Mouse (Mus musculus) cerebellum, postnatal 4 days (tissue): Measurements from ENCODE around the gene Apbb2.

Experiments
- DNase-seq, 2 experiments: peaks; one replicate each; pipeline ENCODE4 v3.0.0; 2022; ENCODE audit warnings: low spot score in 2 of 2, mixed read lengths in 1 of 2

Apbb2 gene

DNA sequence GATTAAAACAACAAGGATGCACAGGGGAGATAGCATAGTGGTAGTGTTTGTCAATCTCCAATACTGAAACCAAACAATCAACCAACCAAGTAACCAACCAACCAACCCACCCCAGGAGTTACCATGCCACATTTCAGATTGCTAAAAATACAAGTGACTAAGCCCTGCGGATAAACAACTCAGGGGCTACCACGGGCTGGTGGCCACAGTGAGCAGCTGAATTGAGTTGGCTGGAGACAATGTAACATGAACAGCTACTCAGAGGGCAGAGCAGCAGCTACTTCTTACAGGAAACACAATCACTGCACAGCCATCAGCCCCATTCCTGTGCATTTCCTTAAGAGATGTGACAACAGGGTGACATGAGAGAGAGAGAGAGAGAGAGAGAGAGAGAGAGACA, 274.4 kb downstream of the Apbb2 start:
- no peak for DNase-seq

DNA sequence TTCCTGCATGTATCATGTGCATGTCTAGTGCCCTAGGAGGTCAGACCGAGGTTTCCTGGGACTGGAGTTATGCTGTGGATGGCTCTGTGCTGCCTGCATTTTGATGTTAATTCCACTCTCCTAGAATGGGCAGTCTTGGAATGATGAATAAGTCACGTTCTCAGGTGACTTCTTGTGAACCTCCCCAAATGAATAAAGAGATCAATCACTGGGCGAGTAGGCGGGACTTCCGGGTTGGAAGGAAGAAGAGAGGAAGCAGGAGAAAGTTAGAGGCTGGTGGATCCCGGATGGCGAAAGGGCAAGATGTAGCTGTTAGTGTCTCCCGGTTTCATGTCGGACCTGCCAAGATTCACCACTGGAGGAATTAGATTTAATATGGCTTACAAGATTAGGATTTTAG, 276.3 kb downstream of the Apbb2 start:
- DNase-seq = no peak

- DNase-seq = no peak
Measured at GRCm38 (mm10) chr5:66341848-66342247, 276.7 kb downstream of the Apbb2 start.

- DNase-seq = no peak
Measured at GRCm38 (mm10) chr5:66340356-66341102, 278.1 kb downstream of the Apbb2 start.

DNA sequence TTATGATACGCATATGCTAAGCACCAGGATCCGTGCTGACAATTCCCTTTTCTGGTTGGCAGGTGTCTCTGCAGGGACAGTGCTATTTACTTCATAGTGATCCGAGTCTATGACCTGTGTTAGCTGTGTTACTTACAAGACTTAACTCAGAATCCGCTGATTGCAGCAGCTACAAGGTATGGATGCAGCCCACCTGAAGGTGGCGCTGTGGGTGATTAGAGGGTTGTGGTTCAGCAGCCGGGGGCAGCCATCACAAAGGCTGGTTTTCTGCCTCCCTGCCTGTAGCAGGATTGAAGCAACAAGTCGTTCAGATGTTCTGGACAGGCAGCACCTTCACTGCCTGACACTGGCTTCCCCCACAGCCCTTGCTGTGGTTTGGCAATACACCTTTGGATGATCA, 280.0 kb downstream of the Apbb2 start:
- DNase-seq = peak in 1 of 2 experiments; percentile 59

DNA sequence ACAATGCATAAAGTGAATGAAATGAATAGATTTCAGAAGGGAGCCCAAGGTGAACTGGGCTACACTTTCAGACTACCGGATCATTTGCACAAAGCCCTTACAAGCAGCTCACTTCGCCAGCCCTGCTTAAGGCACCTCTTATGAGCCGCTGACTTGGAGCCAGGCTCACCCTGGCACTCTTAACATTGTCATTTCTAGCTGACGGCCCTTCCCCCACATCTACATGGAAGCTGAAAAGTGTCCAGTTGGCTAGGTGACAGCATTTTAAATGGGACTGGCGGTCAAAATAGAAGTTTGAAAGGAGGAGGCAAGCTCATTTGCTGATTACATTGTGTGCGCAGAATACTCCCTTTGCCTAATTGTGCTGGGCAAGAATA, 280.6 kb downstream of the Apbb2 start:
- peak in 1 of 2 experiments; percentile 57 for DNase-seq

DNA sequence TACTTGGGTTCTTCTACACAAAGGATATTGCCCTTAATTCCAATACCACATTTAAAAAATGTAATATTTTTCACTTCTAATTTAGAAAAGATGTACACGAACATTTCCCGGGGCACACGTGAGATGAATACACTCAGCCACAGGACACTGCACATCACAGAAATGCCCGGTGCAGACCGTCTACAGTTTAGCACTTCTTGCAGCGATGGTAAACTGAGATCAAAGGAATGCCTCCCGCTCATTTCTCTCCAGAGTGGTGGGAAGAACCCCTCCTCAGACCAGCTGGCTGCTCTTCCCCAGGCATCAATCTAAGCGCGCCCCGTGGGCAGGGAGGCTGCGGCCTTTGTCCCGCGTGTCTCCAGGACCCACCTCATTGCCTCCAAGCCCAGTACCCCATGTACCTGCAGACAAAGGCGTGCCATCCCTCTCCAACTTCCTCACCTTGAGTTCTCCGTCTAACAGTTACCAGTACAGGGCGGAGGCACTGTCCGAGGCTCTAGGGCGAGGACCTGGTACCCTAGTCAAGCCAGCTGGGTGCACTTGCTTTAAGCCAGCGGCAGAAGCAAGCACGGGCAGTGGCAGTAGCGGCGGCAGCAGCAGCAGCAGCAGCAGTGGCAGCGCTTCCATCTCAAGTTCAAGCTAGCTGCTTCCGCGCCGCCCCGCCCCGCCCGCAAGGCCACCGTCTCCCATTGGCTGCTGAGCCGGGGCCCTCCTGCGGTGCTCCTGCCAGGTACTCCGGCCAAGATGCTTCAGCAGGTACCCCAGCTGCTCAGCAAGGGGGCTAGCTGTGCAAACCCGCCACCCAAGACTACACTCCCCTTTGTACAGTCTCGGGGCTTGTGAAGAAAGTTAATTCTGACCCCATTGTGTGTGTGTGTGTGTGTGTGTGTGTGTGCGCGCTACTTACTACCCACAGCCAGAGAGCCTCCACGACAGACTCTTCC, 281.3 kb downstream of the Apbb2 start:
- DNase-seq = peak in 1 of 2 experiments; percentile 67

GRCm38 (mm10) chr5:66330806-66331205, 287.8 kb downstream of the Apbb2 start:
- DNase-seq = no peak

DNA sequence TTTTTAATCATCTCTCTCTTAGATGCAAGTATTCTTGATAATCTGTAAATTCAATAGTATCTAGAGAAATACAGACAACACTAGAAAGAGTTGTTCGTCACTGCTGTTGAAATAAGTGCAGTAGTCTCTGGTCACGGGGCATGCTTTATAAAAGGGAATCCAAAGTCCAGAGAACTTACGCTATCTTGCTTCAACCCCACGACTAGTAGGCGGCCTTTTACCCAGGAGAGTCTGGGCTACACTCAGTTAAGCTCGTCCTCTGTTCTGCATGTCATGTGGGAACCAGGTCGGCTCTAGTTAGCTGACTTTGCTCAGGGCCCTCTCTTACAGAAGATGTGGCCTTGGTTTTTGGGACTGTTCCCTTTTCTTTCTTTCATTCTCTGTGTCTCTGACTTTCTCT, 289.8 kb downstream of the Apbb2 start:
- no peak for DNase-seq

GRCm38 (mm10) chr5:66327949-66328726, 290.4 kb downstream of the Apbb2 start:
- DNase-seq = peak in 1 of 2 experiments; percentile 43

DNA sequence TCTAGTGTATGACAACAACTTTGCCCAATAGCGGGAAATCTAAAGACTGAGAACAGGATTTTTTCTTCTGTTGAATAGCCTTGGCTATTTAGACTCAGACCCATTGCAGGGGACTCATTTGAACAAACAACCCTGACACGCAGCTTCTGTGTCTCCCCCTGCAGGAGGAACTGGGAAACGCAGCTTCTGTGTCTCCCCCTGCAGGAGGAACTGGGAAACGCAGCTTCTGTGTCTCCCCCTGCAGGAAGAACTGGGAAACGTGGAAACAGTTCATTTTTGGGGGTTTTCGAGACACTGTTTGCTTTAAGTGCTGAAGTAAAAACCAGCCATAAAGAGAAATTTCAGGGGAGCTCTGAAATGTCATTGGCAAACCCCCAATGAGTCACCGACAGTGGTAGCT, 292.2 kb downstream of the Apbb2 start:
- peak in 1 of 2 experiments; percentile 28 for DNase-seq

GRCm38 (mm10) chr5:66323603-66324002, 295.0 kb downstream of the Apbb2 start:
- no peak for DNase-seq

GRCm38 (mm10) chr5:66323131-66323530, 295.5 kb downstream of the Apbb2 start:
- DNase-seq = no peak

DNA sequence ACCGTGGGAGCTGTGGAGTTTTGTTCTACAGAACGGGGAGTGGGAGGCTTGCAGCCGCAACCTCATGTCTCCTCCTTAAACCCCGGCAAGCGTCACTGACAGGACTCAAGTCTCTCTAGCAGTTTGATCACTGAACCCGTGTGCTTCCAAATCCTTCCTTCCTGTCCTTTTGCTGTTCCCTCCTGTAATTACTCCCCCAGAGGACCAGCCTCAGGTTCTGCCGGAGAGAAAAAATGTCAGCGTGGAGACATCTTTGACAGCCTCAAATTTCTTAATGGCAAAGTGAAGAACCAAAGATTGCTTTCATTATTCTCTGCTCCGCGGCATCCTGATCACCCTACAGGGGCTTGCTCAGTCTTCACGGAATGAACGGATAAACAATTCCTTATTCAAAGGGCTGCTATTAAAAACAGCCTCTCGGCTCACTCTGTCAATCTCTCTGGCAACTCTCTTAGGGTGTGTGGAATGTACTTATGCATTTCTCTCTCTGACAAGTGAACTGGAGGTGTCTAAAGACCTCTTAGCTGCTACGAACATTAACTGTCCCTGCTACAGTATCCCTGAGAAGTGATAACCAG, 298.7 kb downstream of the Apbb2 start:
- DNase-seq = no peak

GRCm38 (mm10) chr5:66319341-66319740, 299.2 kb downstream of the Apbb2 start:
- DNase-seq = peak in 1 of 2 experiments; percentile 45

DNA sequence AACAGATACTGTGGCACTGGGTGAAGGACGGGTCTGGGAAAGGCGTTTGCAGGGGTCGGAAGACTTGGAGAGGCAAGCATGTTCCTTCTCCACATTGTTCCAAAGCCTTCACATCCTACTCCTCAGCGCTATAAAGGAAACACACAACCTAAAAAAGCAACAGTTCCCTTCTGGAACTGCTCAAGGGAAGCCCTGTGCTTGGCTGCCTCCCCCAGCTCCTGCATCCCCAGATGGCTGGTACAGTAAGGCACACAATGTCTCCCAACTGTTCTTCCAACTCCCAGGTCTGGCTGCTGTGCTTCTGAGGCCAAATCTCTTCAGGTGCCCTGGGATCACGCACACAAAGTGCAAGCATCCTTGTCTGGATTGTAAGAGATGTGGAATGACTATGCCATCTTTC, 302.8 kb downstream of the Apbb2 start:
- no peak for DNase-seq

DNA sequence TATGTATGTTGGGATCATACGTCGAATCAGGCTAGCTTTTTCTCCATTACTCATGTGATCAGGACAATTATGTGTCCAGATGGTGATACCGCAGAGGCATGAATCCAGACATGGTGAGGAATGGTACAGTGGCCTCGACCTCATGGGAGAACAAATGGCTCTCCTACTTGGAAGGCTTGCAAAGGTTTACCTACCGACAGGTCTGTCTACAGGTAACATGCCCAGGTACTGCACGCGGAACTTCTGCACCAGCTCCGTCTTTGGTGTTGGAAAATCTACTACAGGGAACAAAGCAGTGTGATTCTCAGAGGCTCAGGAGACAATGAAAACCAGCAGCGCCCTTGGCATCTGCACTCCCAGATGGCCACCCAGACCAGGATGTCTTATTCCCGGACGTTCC, 307.8 kb downstream of the Apbb2 start:
- DNase-seq = no peak

DNA sequence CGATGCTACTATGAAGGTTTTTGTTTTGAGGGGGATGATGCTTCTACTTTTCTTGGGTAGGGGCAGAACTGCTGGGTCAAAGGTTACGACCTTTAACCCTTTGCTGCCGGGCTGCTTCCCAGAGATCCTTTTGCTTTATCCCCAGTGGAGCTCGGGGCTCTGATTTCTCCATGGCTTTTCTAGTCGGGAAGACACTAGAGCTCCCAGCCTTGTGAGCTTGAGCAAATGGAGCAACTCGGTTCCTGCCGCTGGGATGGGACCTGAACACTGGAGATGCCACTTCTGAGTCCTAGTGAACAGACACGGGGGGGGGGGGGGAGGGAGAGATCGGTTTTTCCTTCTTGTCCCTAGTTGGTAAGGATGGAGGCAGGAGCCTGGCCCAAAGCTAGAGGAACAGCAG, 308.3 kb downstream of the Apbb2 start:
- DNase-seq = no peak

DNA sequence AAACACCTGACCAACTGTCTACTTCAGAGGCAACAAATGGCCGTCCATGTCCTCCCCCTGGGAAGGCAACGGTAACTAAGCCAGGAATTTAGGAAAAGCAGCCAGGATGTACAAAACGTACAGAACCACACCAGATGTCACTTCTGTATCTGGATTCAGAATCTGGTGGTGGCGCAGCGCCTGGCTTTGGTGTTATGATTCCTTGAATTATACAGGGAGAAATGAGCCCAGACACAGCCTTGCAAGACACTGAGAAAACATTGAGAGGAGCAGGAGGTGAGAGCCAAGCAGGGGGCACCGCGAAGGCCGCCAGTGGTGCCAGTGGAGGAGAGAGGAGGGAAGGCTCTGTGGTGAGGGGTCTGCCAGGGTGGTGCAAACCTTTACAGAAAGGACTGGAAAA, 313.1 kb downstream of the Apbb2 start:
- DNase-seq = no peak

GRCm38 (mm10) chr5:66304300-66305067, 314.1 kb downstream of the Apbb2 start:
- no peak for DNase-seq

GRCm38 (mm10) chr5:66302873-66303272, 315.7 kb downstream of the Apbb2 start:
- DNase-seq = no peak
